Mouse (Mus musculus) thymus, postnatal 14 days (tissue): ENCODE results near the gene Stk11.

Experiments used
- DNase-seq: peaks from one replicate; pipeline ENCODE4 v3.0.0; 2021

Gene Stk11

GRCm38 (mm10) chr10:80146568-80147011 lies 31.0 kb downstream of the Stk11 start:
- DNase-seq = no peak

GRCm38 (mm10) chr10:80147146-80147718 lies 31.6 kb downstream of the Stk11 start:
- no peak for DNase-seq

- peak; percentile 81 for DNase-seq
Measured at GRCm38 (mm10) chr10:80147719-80148601, 32.4 kb downstream of the Stk11 start, which contains the start of gene Midn. TSS of gene Midn (plus strand) at chr10:80148272.

GRCm38 (mm10) chr10:80148610-80149290 lies 33.1 kb downstream of the Stk11 start:
- DNase-seq = peak; percentile 96

- DNase-seq = peak; percentile 98
Measured at GRCm38 (mm10) chr10:80149291-80150225, 34.0 kb downstream of the Stk11 start.

- peak; percentile 91 for DNase-seq
Measured at GRCm38 (mm10) chr10:80150226-80151210, 34.9 kb downstream of the Stk11 start.

GRCm38 (mm10) chr10:80151211-80152034 lies 35.8 kb downstream of the Stk11 start:
- DNase-seq = peak; percentile 79

- peak; percentile 58 for DNase-seq
Measured at GRCm38 (mm10) chr10:80152071-80152872, 36.7 kb downstream of the Stk11 start.

GRCm38 (mm10) chr10:80152873-80153260 lies 37.3 kb downstream of the Stk11 start:
- DNase-seq = peak; percentile 42

GRCm38 (mm10) chr10:80153713-80154112 lies 38.1 kb downstream of the Stk11 start:
- DNase-seq = no peak

GRCm38 (mm10) chr10:80154384-80154783 lies 38.8 kb downstream of the Stk11 start:
- no peak for DNase-seq

GRCm38 (mm10) chr10:80155277-80155676 lies 39.7 kb downstream of the Stk11 start:
- no peak for DNase-seq

GRCm38 (mm10) chr10:80156002-80156751 lies 40.6 kb downstream of the Stk11 start:
- no peak for DNase-seq

GRCm38 (mm10) chr10:80156752-80157053 lies 41.1 kb downstream of the Stk11 start:
- no peak for DNase-seq

- no peak for DNase-seq
Measured at GRCm38 (mm10) chr10:80157141-80157929, 41.7 kb downstream of the Stk11 start.

- DNase-seq = peak; percentile 81
Measured at GRCm38 (mm10) chr10:80158307-80158986, 42.8 kb downstream of the Stk11 start.

- DNase-seq = peak; percentile 79
Measured at GRCm38 (mm10) chr10:80159021-80159560, 43.5 kb downstream of the Stk11 start.
